Mouse (Mus musculus) liver, postnatal 0 days (tissue): ENCODE data around the gene 1700030K09Rik. TPM values are rescaled to one million over a fixed set of nuclear protein-coding genes. Genes with fewer than 3 reads are reported as not detected.
A peak's percentile ranks its signal among the peaks of the same experiment; 100 is the strongest.

Experiments
- ATAC-seq: fragments of 200-750 bp; cut with Nextera tagmentation; 2 replicates; pipeline ENCODE4 v1.8.0; 2017; ENCODE audit warnings: mild to moderate bottlenecking, moderate library complexity
- DNase-seq: peaks from one replicate; pipeline ENCODE4 v3.0.0-alpha.2; 2016
- H3K27ac ChIP-seq: fragments of 300-500 bp; sonication (generic); 2 replicates; pipeline ENCODE4 v1.5.1; 2014; ENCODE audit warnings: antibody characterized with exemption, moderate library complexity, mild to moderate bottlenecking, low read depth
- H3K27me3 ChIP-seq: fragments of 300-500 bp; sonication (generic); 2 replicates; pipeline ENCODE4 v1.6.1; 2014; ENCODE audit warnings: low read length, control low read depth, mixed read lengths; ENCODE audit not compliant: insufficient read depth
- H3K36me3 ChIP-seq: fragments of 300-500 bp; sonication (generic); replicated peaks from 2 replicates; pipeline ENCODE4 v1.6.1; 2014; ENCODE audit warnings: mild to moderate bottlenecking, control low read depth, low read length, moderate library complexity, mixed read lengths; ENCODE audit not compliant: insufficient read depth
- H3K4me1 ChIP-seq: fragments of 300-500 bp; sonication (generic); 2 replicates; pipeline ENCODE4 v1.6.1; 2014; ENCODE audit warnings: antibody characterized with exemption, mild to moderate bottlenecking, control low read depth; ENCODE audit not compliant: insufficient read depth
- H3K4me2 ChIP-seq: fragments of 300-500 bp; sonication (generic); 2 replicates; pipeline ENCODE4 v1.6.1; 2014; ENCODE audit warnings: low read depth, mild to moderate bottlenecking, low read length, moderate library complexity, mixed read lengths
- H3K4me3 ChIP-seq: fragments of 300-500 bp; sonication (generic); 2 replicates; pipeline ENCODE4 v1.5.1; 2014; ENCODE audit warnings: low read depth, low read length
- H3K9ac ChIP-seq: fragments of 300-500 bp; sonication (generic); replicated peaks from 2 replicates; pipeline ENCODE4 v1.6.1; 2014; ENCODE audit warnings: mild to moderate bottlenecking, moderate library complexity
- H3K9me3 ChIP-seq: fragments of 300-500 bp; sonication (generic); 2 replicates; pipeline ENCODE4 v1.6.1; 2016; ENCODE audit warnings: mild to moderate bottlenecking, control low read depth, low read length, mixed read lengths
- CTCF ChIP-seq: sonication (generic); IDR thresholded peaks from 2 replicates; pipeline ENCODE4 v1.5.1; 2016; ENCODE audit warnings: antibody characterized with exemption, low read depth
- EP300 ChIP-seq: IDR thresholded peaks from 2 replicates; pipeline ENCODE4 v1.6.1; 2016; ENCODE audit warnings: antibody characterized with exemption, low read depth, mild to moderate bottlenecking
- WGBS: fragments of 180-500 bp; shearing (Covaris S2); extraction: QIAGEN DNeasy Blood & Tissue Kit; methylation state at CpG from one replicate; pipeline ENCODE4 v1.1.7; 2014; ENCODE audit not compliant: insufficient replicate concordance; 5-methylcytosine and 5-hydroxymethylcytosine counted together
- polyA plus RNA-seq: library from polyadenylated mRNA; unstranded; fragments of >200 nt; fragmentation: Nextera tagmentation; extraction: Ambion mirVana; gene quantifications from 2 replicates; pipeline ENCODE4 v1.2.1, GENCODE M21; 2015

1700030K09Rik gene
- polyA plus RNA-seq, 1 experiment from 2014 or later: 2.2 TPM

GRCm38 (mm10) chr8:72415252-72415651, 28.4 kb upstream of the 1700030K09Rik start:
- H3K27ac ChIP-seq: peak overlapping the region; percentile 93
- no peaks in the 10 kb centered on the region for H3K27me3 ChIP-seq
- ATAC-seq: peak; percentile 12
- 0 out of 2 replicates have a peak, but pooled peaks cover 6% of the 10 kb centered on the region for H3K36me3 ChIP-seq
- H3K4me3 ChIP-seq: no peak overlapping the region
- H3K4me2 ChIP-seq: peak overlapping the region; percentile 65
- peak overlapping the region; percentile 48 for H3K9ac ChIP-seq
- no peak for TF ChIP-seq CTCF
- no peak; the same call in 1 of the 2 replicates for TF ChIP-seq EP300
- H3K4me1 ChIP-seq: peaks cover 88% of the 10 kb centered on the region
- H3K9me3 ChIP-seq: no peaks in the 10 kb centered on the region
- 47% methylated on average over 2 of the region's 2 CpGs for WGBS
- DNase-seq: peak; percentile 65

GRCm38 (mm10) chr8:72418073-72418472, 25.6 kb upstream of the 1700030K09Rik start:
- Histone ChIP-seq H3K4me2 (no peak overlapping the region), H3K9me3 (no peaks in the 10 kb centered on the region), H3K4me1 (peaks cover 76% of the 10 kb centered on the region), H3K4me3 (no peak overlapping the region), H3K27me3 (no peaks in the 10 kb centered on the region), H3K27ac (no peak overlapping the region), H3K36me3 (no peaks in the 10 kb centered on the region), H3K9ac (no peak overlapping the region)
- DNase-seq: no peak
- no peak for ATAC-seq
- 75% methylated on average over 4 of the region's 4 CpGs for WGBS
- no peak for TF ChIP-seq EP300
- no peak for TF ChIP-seq CTCF

GRCm38 (mm10) chr8:72420571-72421361, 22.9 kb upstream of the 1700030K09Rik start:
- Histone ChIP-seq H3K4me2 (peak overlapping the region; percentile 74), H3K4me3 (peak overlapping the region; percentile 68), H3K9me3 (no peaks in the 10 kb centered on the region), H3K4me1 (peaks cover 50% of the 10 kb centered on the region), H3K27ac (peak overlapping the region; percentile 89), H3K27me3 (no peaks in the 10 kb centered on the region), H3K9ac (peak overlapping the region; percentile 86), H3K36me3 (no peaks in the 10 kb centered on the region)
- TF ChIP-seq CTCF: no peak
- TF ChIP-seq EP300: no peak
- WGBS: 1% methylated on average over 47 of the region's 73 CpGs
- DNase-seq: peak; percentile 69
- peak; percentile 35 for ATAC-seq

GRCm38 (mm10) chr8:72421362-72422335, 22.0 kb upstream of the 1700030K09Rik start, which contains the start of gene Eps15l1:
TSS of gene Eps15l1 (minus strand) at chr8:72421460.
- Histone ChIP-seq H3K9ac (peak within 1 kb of the TSS; percentile 86), H3K4me2 (peak within 1 kb of the TSS; percentile 74), H3K9me3 (no peaks in the 10 kb centered on the region), H3K27ac (peak within 1 kb of the TSS; percentile 89), H3K4me3 (peak within 1 kb of the TSS; percentile 68), H3K27me3 (no peaks in the 10 kb centered on the region), H3K4me1 (peaks cover 42% of the 10 kb centered on the region), H3K36me3 (no peaks in the 10 kb centered on the region)
- DNase-seq: peak; percentile 100
- TF ChIP-seq EP300 (no peak), CTCF (no peak)
- 4% methylated on average over 48 of the region's 48 CpGs for WGBS
- peak; percentile 96 for ATAC-seq

GRCm38 (mm10) chr8:72422926-72423325, 20.8 kb upstream of the 1700030K09Rik start:
- TF ChIP-seq EP300 (no peak), CTCF (peak; percentile 63)
- DNase-seq (no peak), ATAC-seq (no peak)
- no peaks in the 10 kb centered on the region for H3K36me3 ChIP-seq
- H3K4me1 ChIP-seq: peaks cover 29% of the 10 kb centered on the region
- no peaks in the 10 kb centered on the region for H3K9me3 ChIP-seq
- no peak overlapping the region for H3K27ac ChIP-seq
- no peak overlapping the region for H3K4me3 ChIP-seq
- no peak overlapping the region for H3K9ac ChIP-seq
- no peak overlapping the region for H3K4me2 ChIP-seq
- 63% methylated on average over 1 of the region's 1 CpGs for WGBS
- H3K27me3 ChIP-seq: no peaks in the 10 kb centered on the region

GRCm38 (mm10) chr8:72429676-72430075, 14.0 kb upstream of the 1700030K09Rik start:
- WGBS: 48% methylated on average over 13 of the region's 13 CpGs

More at GRCm38 (mm10) chr8:72429676-72430075, 14.0 kb upstream of the 1700030K09Rik start:
- Histone ChIP-seq H3K9me3 (no peaks in the 10 kb centered on the region), H3K4me1 (no peaks in the 10 kb centered on the region), H3K27me3 (no peaks in the 10 kb centered on the region), H3K36me3 (no peaks in the 10 kb centered on the region), H3K27ac (no peak overlapping the region), H3K4me3 (no peak overlapping the region), H3K4me2 (no peak overlapping the region), H3K9ac (no peak overlapping the region)
- DNase-seq (peak; percentile 49), ATAC-seq (no peak)
- TF ChIP-seq EP300 (no peak), CTCF (peak; percentile 86)
